Mouse (Mus musculus): Measurements from ENCODE around the gene Bicral. TPM values are rescaled to one million over a fixed set of nuclear protein-coding genes. Genes with fewer than 3 reads are reported as not detected.

Gene Bicral
- polyA plus RNA-seq, 1 experiment = 33.1 TPM

GRCm38 (mm10) chr17:46758753-46759152, 99.5 kb downstream of the Bicral start:
- TF ChIP-seq CTCF (IDR thresholded peaks at IDR 0.05; ENCODE audit: extremely low read depth, insufficient read depth, low read length) = no peak
- TF ChIP-seq POLR2A (IDR thresholded peaks at IDR 0.05; ENCODE audit: extremely low read depth, insufficient read depth, low read length) = no peak
- Histone ChIP-seq H3K27ac (ENCODE audit: insufficient read depth, low read length) (peak overlapping the region; percentile 31; the same call in 1 of the 2 replicates), H3K4me3 (ENCODE audit: insufficient read depth, low read length) (no peak overlapping the region), H3K4me1 (ENCODE audit: control insufficient read depth, insufficient read depth, low read length) (no peaks in the 10 kb centered on the region)

GRCm38 (mm10) chr17:46751794-46752556, 106.3 kb downstream of the Bicral start, which contains the start of gene Cnpy3:
Gene Cnpy3, minus strand, starts transcription at chr17:46752214.
- H3K27ac ChIP-seq (ENCODE audit: insufficient read depth, low read length) = no peak within 1 kb of the TSS
- peak within 1 kb of the TSS; percentile 88 for H3K4me3 ChIP-seq (ENCODE audit: insufficient read depth, low read length)
- TF ChIP-seq POLR2A (IDR thresholded peaks at IDR 0.05; ENCODE audit: extremely low read depth, insufficient read depth, low read length) (peak; percentile 92), CTCF (IDR thresholded peaks at IDR 0.05; ENCODE audit: extremely low read depth, insufficient read depth, low read length) (no peak)
- peaks cover 3% of the 10 kb centered on the region; the same call in 1 of the 2 replicates for H3K4me1 ChIP-seq (ENCODE audit: control insufficient read depth, insufficient read depth, low read length)

GRCm38 (mm10) chr17:46751056-46751793, 107.1 kb downstream of the Bicral start:
- H3K27ac ChIP-seq (ENCODE audit: insufficient read depth, low read length) = no peak overlapping the region
- H3K4me3 ChIP-seq (ENCODE audit: insufficient read depth, low read length) = peak overlapping the region; percentile 88
- peaks cover 3% of the 10 kb centered on the region; the same call in 1 of the 2 replicates for H3K4me1 ChIP-seq (ENCODE audit: control insufficient read depth, insufficient read depth, low read length)
- TF ChIP-seq POLR2A (IDR thresholded peaks at IDR 0.05; ENCODE audit: extremely low read depth, insufficient read depth, low read length) (no peak), CTCF (IDR thresholded peaks at IDR 0.05; ENCODE audit: extremely low read depth, insufficient read depth, low read length) (no peak)

- H3K4me1 ChIP-seq (ENCODE audit: control insufficient read depth, insufficient read depth, low read length) = peaks cover 3% of the 10 kb centered on the region; the same call in 1 of the 2 replicates
- no peak overlapping the region for H3K27ac ChIP-seq (ENCODE audit: insufficient read depth, low read length)
- peak overlapping the region; percentile 88; the same call in 1 of the 2 replicates for H3K4me3 ChIP-seq (ENCODE audit: insufficient read depth, low read length)
- no peak for TF ChIP-seq POLR2A (IDR thresholded peaks at IDR 0.05; ENCODE audit: extremely low read depth, insufficient read depth, low read length)
- no peak for TF ChIP-seq CTCF (IDR thresholded peaks at IDR 0.05; ENCODE audit: extremely low read depth, insufficient read depth, low read length)
Measured at GRCm38 (mm10) chr17:46750580-46750979, 107.7 kb downstream of the Bicral start.

GRCm38 (mm10) chr17:46749282-46749681, 109.0 kb downstream of the Bicral start:
- Histone ChIP-seq H3K4me3 (ENCODE audit: insufficient read depth, low read length) (no peak overlapping the region), H3K27ac (ENCODE audit: insufficient read depth, low read length) (no peak overlapping the region), H3K4me1 (ENCODE audit: control insufficient read depth, insufficient read depth, low read length) (peaks cover 3% of the 10 kb centered on the region; the same call in 1 of the 2 replicates)
- TF ChIP-seq CTCF (IDR thresholded peaks at IDR 0.05; ENCODE audit: extremely low read depth, insufficient read depth, low read length) (no peak), POLR2A (IDR thresholded peaks at IDR 0.05; ENCODE audit: extremely low read depth, insufficient read depth, low read length) (no peak)

Other genes with a start within 250 kb of the Bicral start
- gene Ptk7, start 229.0 kb downstream of the Bicral start, polyA plus RNA-seq (2012; rRNA removed) = 6.5 and 6.8 TPM in 2 replicates
- gene Klc4, start 212.5 kb downstream of the Bicral start, polyA plus RNA-seq (2012; rRNA removed) = 20.0 and 20.6 TPM in 2 replicates
- gene Mrpl2, start 212.3 kb downstream of the Bicral start, polyA plus RNA-seq (2012; rRNA removed) = 46.2 and 52.6 TPM in 2 replicates
- gene Cul7, start 208.1 kb downstream of the Bicral start, polyA plus RNA-seq (2012; rRNA removed) = 25.8 and 27.4 TPM in 2 replicates
- 28.1 and 29.5 TPM in 2 replicates for gene Rrp36, start 184.1 kb downstream of the Bicral start, polyA plus RNA-seq (2012; rRNA removed)
- gene Mea1, start 179.7 kb downstream of the Bicral start, polyA plus RNA-seq (2012; rRNA removed) = 154 and 157 TPM in 2 replicates
- 254 and 268 TPM in 2 replicates for gene Klhdc3, start 177.6 kb downstream of the Bicral start, polyA plus RNA-seq (2012; rRNA removed)
- 97.4 and 98.9 TPM in 2 replicates for gene Ppp2r5d, start 153.4 kb downstream of the Bicral start, polyA plus RNA-seq (2012; rRNA removed)
- 48.4 and 50.8 TPM in 2 replicates for gene Pex6, start 147.0 kb downstream of the Bicral start, polyA plus RNA-seq (2012; rRNA removed)
- 1.3 and 1.8 TPM in 2 replicates for gene Gnmt, start 129.3 kb downstream of the Bicral start, polyA plus RNA-seq (2012; rRNA removed)
- gene Cnpy3, start 106.3 kb downstream of the Bicral start, polyA plus RNA-seq (2012; rRNA removed) = 93.6 and 95.9 TPM in 2 replicates
- 0.50 and 0.68 TPM in 2 replicates for gene Ptcra, start 94.8 kb downstream of the Bicral start, polyA plus RNA-seq (2012; rRNA removed)
- gene 2310039H08Rik, start 85.8 kb downstream of the Bicral start, polyA plus RNA-seq (2012; rRNA removed) = 18.6 and 20.5 TPM in 2 replicates
- 43.6 and 48.0 TPM in 2 replicates for gene Rpl7l1, start 75.8 kb downstream of the Bicral start, polyA plus RNA-seq (2012; rRNA removed)
- gene Tbcc, start 32.2 kb upstream of the Bicral start, polyA plus RNA-seq (2012; rRNA removed) = 25.6 and 26.1 TPM in 2 replicates
- gene Prph2, start 52.0 kb upstream of the Bicral start, polyA plus RNA-seq (2012; rRNA removed) = not detected in 2 replicates
- gene Ubr2, start 152.1 kb upstream of the Bicral start, polyA plus RNA-seq (2012; rRNA removed) = 35.2 and 38.1 TPM in 2 replicates